Mouse (Mus musculus) intestine, postnatal 0 days (tissue): ENCODE measurements at regions not wholly inside any gene's neighbourhood (a gene's known extent, or its start where the extent isn't known, plus 50 kb on each side); places are given as distances from the start of the nearest gene placed in this dataset.

ENCODE experiments used
- ATAC-seq: fragments of 200-750 bp; cut with Nextera tagmentation; 2 replicates; pipeline ENCODE4 v1.8.0; 2017; ENCODE audit warnings: mild to moderate bottlenecking, moderate TSS enrichment, moderate library complexity
- H3K27ac ChIP-seq: fragments of 300-500 bp; sonication (generic); 2 replicates; pipeline ENCODE4 v1.5.1; 2014; ENCODE audit warnings: mild to moderate bottlenecking, low read depth, low read length, moderate library complexity
- H3K27me3 ChIP-seq: fragments of 300-500 bp; sonication (generic); replicated peaks from 2 replicates; pipeline ENCODE4 v1.6.1; 2014; ENCODE audit warnings: low read length, mixed read lengths; ENCODE audit not compliant: control insufficient read depth, insufficient read depth
- H3K36me3 ChIP-seq: fragments of 300-500 bp; sonication (generic); 2 replicates; pipeline ENCODE4 v1.6.1; 2014; ENCODE audit warnings: mild to moderate bottlenecking, moderate library complexity; ENCODE audit not compliant: control insufficient read depth, insufficient read depth
- H3K4me1 ChIP-seq: fragments of 300-500 bp; sonication (generic); replicated peaks from 2 replicates; pipeline ENCODE4 v1.6.1; 2014; ENCODE audit warnings: antibody characterized with exemption, low read length, mixed read lengths; ENCODE audit not compliant: control insufficient read depth, insufficient read depth
- H3K4me2 ChIP-seq: fragments of 300-500 bp; sonication (generic); replicated peaks from 2 replicates; pipeline ENCODE4 v1.6.1; 2014; ENCODE audit warnings: low read depth, mild to moderate bottlenecking, moderate library complexity
- H3K4me3 ChIP-seq: fragments of 300-500 bp; sonication (generic); 2 replicates; pipeline ENCODE4 v1.5.1; 2014; ENCODE audit warnings: low read depth, low read length
- H3K9ac ChIP-seq: fragments of 300-500 bp; sonication (generic); 2 replicates; pipeline ENCODE4 v1.6.1; 2014; ENCODE audit warnings: mild to moderate bottlenecking, low read depth, low read length
- H3K9me3 ChIP-seq: fragments of 300-500 bp; sonication (generic); 2 replicates; pipeline ENCODE4 v1.6.1; 2016; ENCODE audit warnings: mixed run types; ENCODE audit not compliant: control insufficient read depth
- CTCF ChIP-seq: sonication (generic); IDR thresholded peaks from 2 replicates; pipeline ENCODE4 v1.5.1; 2016; ENCODE audit warnings: low read depth, mild to moderate bottlenecking, control low read depth, antibody characterized with exemption, moderate library complexity
- WGBS: fragments of 180-500 bp; shearing (Covaris S2); extraction: QIAGEN DNeasy Blood & Tissue Kit; methylation state at CpG from one replicate; pipeline ENCODE4 v1.1.7; 2014; 5-methylcytosine and 5-hydroxymethylcytosine counted together

DNA sequence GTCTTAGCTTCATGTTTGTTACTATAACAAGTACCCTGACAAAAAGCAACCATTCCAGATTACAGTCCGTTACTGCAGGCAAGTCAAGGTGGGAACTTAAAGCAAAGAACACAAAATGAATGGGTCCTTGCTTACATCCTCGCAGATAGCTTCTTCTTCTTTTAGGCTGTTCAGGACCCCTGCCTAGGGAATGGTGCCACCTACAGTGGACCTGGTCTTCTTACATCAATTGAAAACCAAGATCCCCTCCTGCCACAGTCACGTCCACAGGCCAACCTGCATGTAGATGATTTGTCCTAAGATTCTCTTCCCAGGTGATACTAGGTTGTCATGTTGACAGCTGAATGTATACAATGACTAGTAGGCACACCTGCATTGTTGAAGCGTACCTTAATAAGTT lies 222.9 kb upstream of the Daam1 start:
- no peak for TF ChIP-seq CTCF
- 94% methylated on average over 4 of the region's 4 CpGs for WGBS
- ATAC-seq = no peak

DNA sequence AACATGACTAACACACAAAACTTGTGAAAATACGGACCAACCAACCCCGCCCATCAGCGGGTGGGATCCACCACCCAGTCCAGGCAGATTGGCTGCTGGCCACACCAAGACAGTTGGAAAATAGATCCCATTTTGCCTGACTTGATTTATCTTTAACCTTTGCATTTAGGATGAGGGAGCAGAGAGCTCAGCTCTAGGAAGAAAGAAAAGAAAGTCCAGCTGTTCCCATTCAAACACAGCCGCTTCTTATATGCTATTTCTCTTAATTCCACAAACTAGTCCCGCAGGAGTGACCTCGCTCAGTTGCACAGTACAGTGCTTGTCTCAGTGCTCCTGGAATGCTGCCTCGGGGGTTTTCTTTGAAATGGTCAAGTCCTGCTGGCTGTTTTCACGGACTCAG lies 217.6 kb upstream of the Daam1 start:
- H3K36me3 ChIP-seq = no peaks in the 10 kb centered on the region
- no peak for ATAC-seq
- no peaks in the 10 kb centered on the region for H3K9me3 ChIP-seq
- no peak overlapping the region for H3K4me3 ChIP-seq
- no peak overlapping the region for H3K4me2 ChIP-seq
- no peaks in the 10 kb centered on the region for H3K27me3 ChIP-seq
- no peak for TF ChIP-seq CTCF
- H3K27ac ChIP-seq = no peak overlapping the region
- H3K4me1 ChIP-seq = no peaks in the 10 kb centered on the region
- 57% methylated on average over 8 of the region's 8 CpGs for WGBS
- no peak overlapping the region for H3K9ac ChIP-seq

More for the DNA sequence above, 222.9 kb upstream of the Daam1 start:
- no peaks in the 10 kb centered on the region for H3K36me3 ChIP-seq
- no peak overlapping the region for H3K4me3 ChIP-seq
- H3K9me3 ChIP-seq = no peaks in the 10 kb centered on the region
- H3K27ac ChIP-seq = no peak overlapping the region
- no peaks in the 10 kb centered on the region for H3K27me3 ChIP-seq
- no peak overlapping the region for H3K4me2 ChIP-seq
- no peak overlapping the region for H3K9ac ChIP-seq
- no peaks in the 10 kb centered on the region for H3K4me1 ChIP-seq

DNA sequence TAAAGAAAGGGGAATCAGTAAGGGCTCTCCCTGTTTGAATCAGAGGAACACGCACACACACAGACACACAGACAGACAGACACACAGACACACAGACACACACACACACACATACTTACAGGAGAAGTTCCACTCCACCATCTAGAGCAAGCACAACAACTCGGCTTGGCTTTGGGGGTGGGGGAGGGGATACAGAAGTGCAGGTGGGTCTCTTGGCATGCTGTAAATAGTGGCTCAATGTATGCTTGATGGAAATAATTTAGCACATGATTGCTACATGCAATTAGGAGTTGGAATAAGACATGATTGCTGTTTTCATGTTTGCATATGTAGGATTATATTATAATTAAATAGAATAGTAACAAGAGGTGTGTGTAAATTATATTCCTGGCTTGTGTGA lies 215.9 kb upstream of the Daam1 start:
- TF ChIP-seq CTCF = no peak
- Histone ChIP-seq H3K9me3 (no peaks in the 10 kb centered on the region), H3K4me2 (no peak overlapping the region), H3K9ac (no peak overlapping the region), H3K27ac (no peak overlapping the region), H3K36me3 (no peaks in the 10 kb centered on the region), H3K4me1 (no peaks in the 10 kb centered on the region), H3K4me3 (no peak overlapping the region), H3K27me3 (no peaks in the 10 kb centered on the region)
- WGBS = 79% methylated on average over 2 of the region's 2 CpGs
- ATAC-seq = no peak

DNA sequence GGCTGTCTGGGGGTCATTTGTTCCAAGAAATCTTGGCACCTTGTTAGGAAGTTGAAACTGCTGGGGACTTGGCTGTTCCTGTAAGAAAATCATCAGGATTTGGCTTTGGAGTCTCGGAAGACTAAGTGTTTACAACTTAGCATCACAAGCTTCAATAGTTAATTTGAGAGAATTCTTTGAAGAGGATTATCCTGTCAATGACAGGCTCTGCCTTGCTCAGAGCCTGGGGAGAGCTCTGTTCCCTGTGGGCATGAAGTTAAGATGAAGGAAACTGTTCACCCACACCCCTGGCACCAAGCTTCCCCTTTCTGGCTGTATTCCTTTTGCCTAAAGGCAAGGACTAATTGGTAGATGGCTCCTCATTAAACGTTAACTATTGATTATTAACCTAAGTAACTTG lies 215.5 kb upstream of the Daam1 start:
- H3K27ac ChIP-seq = no peak overlapping the region
- H3K27me3 ChIP-seq = no peaks in the 10 kb centered on the region
- no peaks in the 10 kb centered on the region for H3K36me3 ChIP-seq
- no peak for TF ChIP-seq CTCF
- H3K4me3 ChIP-seq = no peak overlapping the region
- whole genome bisulfite sequencing = 63% methylated on average over 2 of the region's 2 CpGs
- no peak overlapping the region for H3K9ac ChIP-seq
- no peak overlapping the region for H3K4me2 ChIP-seq
- H3K4me1 ChIP-seq = no peaks in the 10 kb centered on the region
- no peak for ATAC-seq
- H3K9me3 ChIP-seq = no peaks in the 10 kb centered on the region

DNA sequence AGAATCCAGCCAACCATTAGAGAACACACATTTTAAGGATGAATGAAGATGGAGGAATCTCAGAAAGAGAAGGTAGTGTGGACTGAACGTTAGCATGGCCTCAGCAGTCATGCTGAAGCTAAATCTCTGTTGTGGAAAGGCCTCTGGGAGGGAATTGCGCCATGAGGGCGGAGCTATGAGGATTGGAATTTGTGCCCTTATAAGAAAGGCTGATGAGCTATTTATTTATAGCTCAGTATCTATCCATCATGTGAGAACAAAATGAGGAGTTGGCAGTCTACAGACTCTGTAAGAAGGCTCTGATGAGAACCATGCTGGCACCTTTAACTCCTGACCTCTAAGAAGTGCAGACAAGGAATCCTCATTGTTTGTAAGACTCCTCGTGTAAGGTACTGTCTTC lies 214.8 kb upstream of the Daam1 start:
- Histone ChIP-seq H3K4me3 (no peak overlapping the region), H3K4me1 (no peaks in the 10 kb centered on the region), H3K27me3 (no peaks in the 10 kb centered on the region), H3K9ac (no peak overlapping the region), H3K4me2 (no peak overlapping the region), H3K27ac (no peak overlapping the region), H3K9me3 (no peaks in the 10 kb centered on the region), H3K36me3 (no peaks in the 10 kb centered on the region)
- WGBS = 62% methylated on average over 4 of the region's 4 CpGs
- TF ChIP-seq CTCF = no peak
- ATAC-seq = no peak

DNA sequence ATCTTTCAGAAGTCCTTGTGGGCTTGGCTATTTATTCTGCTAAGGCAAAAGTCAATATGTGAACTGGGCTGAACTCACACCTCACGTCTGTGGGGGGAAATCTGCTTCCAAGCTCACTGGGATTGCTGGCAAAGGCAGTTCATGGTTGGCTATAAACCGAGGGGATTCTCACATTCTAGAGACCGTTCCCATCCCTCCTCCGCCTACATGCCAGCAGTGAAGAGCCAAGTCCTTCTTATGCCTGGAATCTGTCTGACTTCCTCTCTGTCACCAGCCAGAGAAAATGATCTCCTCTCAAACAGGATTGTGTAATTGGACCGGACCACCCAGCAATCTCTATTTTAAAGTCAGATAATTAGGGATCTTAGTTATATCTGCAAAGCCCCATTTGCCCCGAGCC lies 212.4 kb upstream of the Daam1 start:
- no peak for TF ChIP-seq CTCF

DNA sequence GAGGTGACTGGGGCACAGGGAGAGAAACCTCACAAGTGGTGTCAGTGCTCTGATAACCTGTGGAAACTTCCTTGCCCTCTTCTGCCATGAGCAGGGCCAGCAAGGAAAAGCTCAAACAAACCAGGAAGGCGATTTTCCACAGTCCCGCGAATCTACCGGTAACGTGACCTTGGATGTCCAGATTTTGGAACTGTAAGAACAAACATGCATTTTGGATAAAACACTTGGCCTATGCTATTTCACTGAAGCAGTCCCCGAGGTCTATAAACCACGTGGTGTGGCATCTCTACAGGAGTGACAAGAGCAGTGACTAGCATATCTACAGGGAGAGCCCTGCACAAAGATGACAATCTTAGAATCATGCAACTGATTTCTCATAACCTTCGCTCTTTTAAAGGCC lies 211.9 kb upstream of the Daam1 start:
- 83% methylated on average over 8 of the region's 8 CpGs for WGBS
- Histone ChIP-seq H3K4me1 (no peaks in the 10 kb centered on the region), H3K4me3 (no peak overlapping the region), H3K27me3 (no peaks in the 10 kb centered on the region), H3K27ac (no peak overlapping the region), H3K36me3 (no peaks in the 10 kb centered on the region), H3K9ac (no peak overlapping the region), H3K9me3 (no peaks in the 10 kb centered on the region), H3K4me2 (no peak overlapping the region)
- ATAC-seq = no peak
- TF ChIP-seq CTCF = no peak

More for the DNA sequence above, 212.4 kb upstream of the Daam1 start:
- no peak for ATAC-seq
- Histone ChIP-seq H3K9me3 (no peaks in the 10 kb centered on the region), H3K4me2 (no peak overlapping the region), H3K27ac (no peak overlapping the region), H3K27me3 (no peaks in the 10 kb centered on the region), H3K4me3 (no peak overlapping the region), H3K4me1 (no peaks in the 10 kb centered on the region), H3K9ac (no peak overlapping the region), H3K36me3 (no peaks in the 10 kb centered on the region)
- 42% methylated on average over 6 of the region's 6 CpGs for WGBS
